Mouse (Mus musculus): ENCODE data around the gene Slc39a11.

GRCm38 (mm10) chr11:113682897-113683626 lies 33.2 kb upstream of the Slc39a11 start:
- no peak for TF ChIP-seq CTCF (IDR thresholded peaks at IDR 0.05; ENCODE audit: extremely low read depth, insufficient read length, insufficient replicate concordance, low read depth, low read length)
- TF ChIP-seq POLR2A (IDR thresholded peaks at IDR 0.05; ENCODE audit: low read depth, low read length): no peak

Data from small intestine, adult 2 months (tissue).